Mouse (Mus musculus) megakaryocyte, embryonic 14.5 days (primary cell): ENCODE results near the gene Pex11a. TPM values are rescaled to one million over a fixed set of nuclear protein-coding genes. Genes with fewer than 3 reads are reported as not detected.
A peak's percentile ranks its signal among the peaks of the same experiment; 100 is the strongest.

Source experiments
- H3K27me3 ChIP-seq: replicated peaks from 2 replicates; pipeline ENCODE3; 2012; ENCODE audit warnings: inconsistent platforms
- H3K36me3 ChIP-seq: replicated peaks from 2 replicates; pipeline ENCODE3; 2012; ENCODE audit warnings: low read length, inconsistent platforms, mixed read lengths
- H3K4me1 ChIP-seq: 2 replicates; pipeline ENCODE4 v1.6.1; 2012; ENCODE audit warnings: inconsistent platforms
- H3K4me3 ChIP-seq: replicated peaks from 2 replicates; pipeline ENCODE3; 2012; ENCODE audit warnings: moderate library complexity, mild to moderate bottlenecking, inconsistent platforms
- H3K9me3 ChIP-seq: 2 replicates; pipeline ENCODE4 v1.6.1; 2012; ENCODE audit warnings: inconsistent platforms
- FLI1 ChIP-seq: IDR thresholded peaks from 2 replicates; pipeline ENCODE4 v1.6.1; 2012; ENCODE audit warnings: low read length, inconsistent platforms, mixed read lengths
- GATA1 ChIP-seq: IDR thresholded peaks from 3 replicates; pipeline ENCODE4 v1.6.1; 2012; ENCODE audit warnings: mixed read lengths, low read length, inconsistent platforms, borderline replicate concordance
- polyA plus RNA-seq: library from polyadenylated mRNA; stranded (reverse); fragments of >175 nt; gene quantifications from 2 replicates; pipeline ENCODE4 v1.2.3, GENCODE M21; 2012; ENCODE audit warnings: low replicate concordance; ENCODE audit not compliant: insufficient read depth

Pex11a gene
- polyA plus RNA-seq, 1 experiment: 0.81 TPM

DNA sequence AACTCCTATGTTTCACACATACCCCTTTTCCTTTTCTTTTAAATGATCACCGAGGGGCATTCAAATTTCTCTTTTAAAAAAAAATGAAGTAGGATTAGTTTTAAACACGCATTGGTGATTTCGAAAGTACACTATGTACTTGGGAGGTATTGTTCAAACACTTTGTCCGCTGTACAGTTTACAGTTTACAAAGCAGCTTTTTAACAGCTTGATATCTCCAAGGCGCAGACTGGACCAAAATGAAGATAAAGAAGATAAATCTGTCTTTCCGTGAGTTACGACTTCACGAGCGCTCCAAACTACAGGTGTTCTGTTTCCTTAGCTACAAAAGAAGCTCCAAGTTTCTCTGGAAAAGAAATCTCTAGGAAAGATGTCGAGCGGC is 663 bp downstream of the Pex11a start:
- no peaks in the 10 kb centered on the region for H3K36me3 ChIP-seq
- H3K4me1 ChIP-seq: peaks cover 24% of the 10 kb centered on the region
- no peak for TF ChIP-seq FLI1
- H3K27me3 ChIP-seq: peaks cover 23% of the 10 kb centered on the region
- H3K4me3 ChIP-seq: peak overlapping the region; percentile 92
- H3K9me3 ChIP-seq: no peaks in the 10 kb centered on the region

DNA sequence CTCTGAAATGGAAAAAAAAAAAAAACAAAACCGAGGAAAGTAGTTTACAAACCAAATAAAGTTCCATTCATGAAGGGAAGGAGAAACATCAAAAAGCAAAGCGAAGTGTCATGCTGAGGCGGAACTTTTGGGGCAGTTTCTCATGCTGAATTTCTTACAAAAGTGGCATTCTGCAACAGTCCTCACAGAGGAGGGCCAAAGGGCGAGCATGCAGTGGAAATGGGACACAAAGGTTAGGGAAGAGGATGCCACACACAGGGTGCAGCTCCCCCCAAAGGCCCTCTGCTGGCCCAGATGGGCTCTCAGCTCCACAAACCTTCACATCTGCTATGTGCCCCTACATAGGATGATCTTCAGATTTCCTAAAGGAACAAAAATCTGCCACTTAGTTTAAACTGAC is 2.7 kb downstream of the Pex11a start:
- Histone ChIP-seq H3K9me3 (no peaks in the 10 kb centered on the region), H3K4me3 (no peak overlapping the region), H3K4me1 (peaks cover 24% of the 10 kb centered on the region), H3K36me3 (no peaks in the 10 kb centered on the region), H3K27me3 (peaks cover 31% of the 10 kb centered on the region)
- no peak for TF ChIP-seq GATA1
- TF ChIP-seq FLI1: no peak

DNA sequence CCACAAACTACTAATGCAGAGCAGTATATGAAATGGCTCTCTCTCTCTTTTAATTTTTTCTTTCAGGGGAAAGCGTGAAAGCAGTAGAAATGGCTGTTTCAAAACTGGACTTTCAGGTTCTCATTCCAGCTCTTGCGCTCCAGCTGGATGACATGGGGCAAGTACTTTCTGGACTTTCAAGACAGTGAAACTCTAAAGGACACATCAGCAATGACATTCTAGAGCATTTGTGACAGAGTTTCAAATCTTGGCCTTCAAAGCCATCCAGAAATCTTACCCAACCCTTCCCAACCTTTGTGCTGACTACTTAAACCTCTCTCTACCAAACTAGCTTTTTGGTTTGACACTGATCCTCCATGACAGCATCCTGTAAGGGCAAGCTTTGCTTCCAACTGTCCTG is 4.0 kb downstream of the Pex11a start:
- TF ChIP-seq FLI1 (no peak), GATA1 (no peak)
- H3K4me1 ChIP-seq: peaks cover 18% of the 10 kb centered on the region
- no peaks in the 10 kb centered on the region for H3K36me3 ChIP-seq
- no peaks in the 10 kb centered on the region for H3K9me3 ChIP-seq
- H3K27me3 ChIP-seq: peaks cover 42% of the 10 kb centered on the region
- H3K4me3 ChIP-seq: no peak overlapping the region

DNA sequence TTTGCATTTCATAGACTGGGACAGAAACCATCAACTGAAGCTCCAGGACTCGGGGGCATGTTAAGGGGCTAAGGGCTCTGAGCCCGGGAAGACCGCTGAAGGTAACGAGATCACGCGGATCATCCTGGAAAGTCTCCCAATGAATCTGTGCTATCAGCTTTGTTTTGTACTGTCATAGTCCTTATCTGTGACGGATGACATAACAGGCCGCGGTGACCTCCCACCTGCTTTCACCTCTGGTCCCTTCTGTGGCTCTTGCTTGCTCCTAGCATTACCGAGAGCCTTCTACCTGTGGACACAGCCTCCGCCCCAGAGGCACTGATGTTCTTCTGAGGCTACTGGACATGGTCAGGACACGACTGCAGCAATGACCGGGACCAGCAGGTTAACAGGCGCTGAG is 6.4 kb downstream of the Pex11a start:
- H3K36me3 ChIP-seq: no peaks in the 10 kb centered on the region
- H3K4me3 ChIP-seq: no peak overlapping the region
- H3K4me1 ChIP-seq: peaks cover 3% of the 10 kb centered on the region; the same call in 1 of the 2 replicates
- peaks cover 51% of the 10 kb centered on the region for H3K27me3 ChIP-seq
- H3K9me3 ChIP-seq: no peaks in the 10 kb centered on the region
- TF ChIP-seq FLI1: no peak

DNA sequence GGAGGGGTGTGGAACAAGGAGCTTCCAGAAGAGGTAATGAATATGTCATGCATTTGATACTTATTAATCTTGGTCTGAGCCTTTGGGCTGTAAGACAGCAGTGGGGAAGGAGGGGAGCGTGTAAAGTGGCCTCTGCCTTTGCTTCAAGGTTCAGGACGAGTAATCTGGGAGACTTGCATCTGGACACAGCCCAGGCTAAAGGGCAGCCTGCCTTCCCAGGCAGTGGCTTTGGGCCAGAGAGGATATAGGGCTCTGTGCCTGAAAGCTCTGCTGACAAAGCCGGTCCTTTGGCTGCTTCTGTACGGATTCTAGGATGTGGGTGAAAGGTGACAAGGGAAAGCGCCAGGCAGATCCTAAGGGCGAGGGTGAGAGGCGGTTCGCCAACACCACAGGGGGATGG is 8.4 kb downstream of the Pex11a start:
- H3K36me3 ChIP-seq: no peaks in the 10 kb centered on the region
- no peaks in the 10 kb centered on the region for H3K9me3 ChIP-seq
- TF ChIP-seq GATA1: no peak
- TF ChIP-seq FLI1: no peak
- H3K27me3 ChIP-seq: peaks cover 61% of the 10 kb centered on the region
- no peak overlapping the region for H3K4me3 ChIP-seq
- peaks cover 2% of the 10 kb centered on the region for H3K4me1 ChIP-seq

DNA sequence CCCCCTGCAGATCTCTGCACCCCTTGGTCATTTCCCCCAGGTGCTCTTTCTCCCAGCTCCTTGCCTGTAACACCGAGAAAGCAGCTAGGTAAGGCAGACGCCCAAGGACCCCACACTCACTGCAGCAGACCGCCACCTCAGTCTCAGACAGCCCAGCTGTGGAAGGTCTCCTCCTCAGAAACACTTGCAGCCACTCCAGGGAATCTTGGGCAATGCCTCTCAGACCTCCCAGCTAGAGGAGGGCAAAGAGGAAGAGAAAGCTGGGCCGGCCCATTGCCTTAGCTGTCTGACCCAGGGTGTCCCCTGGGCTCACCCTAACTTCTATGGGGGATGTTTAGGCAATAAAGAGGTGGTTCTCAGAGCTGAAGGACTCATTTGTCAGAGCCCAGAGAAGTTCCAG is 10.3 kb downstream of the Pex11a start, which contains the start of gene Plin1:
Gene Plin1, minus strand, starts transcription at position 282 of the 400 bp plus-strand sequence.
- no peak for TF ChIP-seq FLI1
- TF ChIP-seq GATA1: no peak

DNA sequence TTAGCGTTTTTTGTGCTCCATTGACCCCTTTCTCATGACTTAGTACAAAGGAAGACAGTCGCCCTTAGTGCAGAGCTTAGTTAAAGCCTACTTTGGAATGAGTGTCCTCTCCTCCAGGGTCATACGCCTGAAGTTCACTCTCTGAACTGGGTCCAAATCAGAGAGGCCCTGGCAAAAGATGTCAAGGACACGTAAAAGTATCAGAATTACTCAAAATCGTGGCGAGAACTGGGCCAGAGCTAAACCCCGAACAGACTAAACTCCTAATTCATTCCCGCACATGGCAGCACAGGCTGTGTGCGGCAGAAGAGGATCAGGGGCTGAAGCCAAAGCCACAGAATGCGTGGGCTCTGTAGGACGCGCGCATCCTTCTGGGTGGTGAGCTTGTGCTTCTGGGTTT is 11.5 kb downstream of the Pex11a start:
- H3K36me3 ChIP-seq: no peaks in the 10 kb centered on the region
- H3K4me3 ChIP-seq: no peak overlapping the region
- H3K9me3 ChIP-seq: no peaks in the 10 kb centered on the region
- H3K4me1 ChIP-seq: peaks cover 23% of the 10 kb centered on the region
- H3K27me3 ChIP-seq: peaks cover 49% of the 10 kb centered on the region
- no peak for TF ChIP-seq GATA1
- TF ChIP-seq FLI1: no peak

More for the DNA sequence above, 10.3 kb downstream of the Pex11a start, which contains the start of gene Plin1:
- Histone ChIP-seq H3K4me1 (peaks cover 18% of the 10 kb centered on the region), H3K9me3 (no peaks in the 10 kb centered on the region), H3K4me3 (no peak within 1 kb of the TSS), H3K36me3 (no peaks in the 10 kb centered on the region), H3K27me3 (peaks cover 55% of the 10 kb centered on the region)

DNA sequence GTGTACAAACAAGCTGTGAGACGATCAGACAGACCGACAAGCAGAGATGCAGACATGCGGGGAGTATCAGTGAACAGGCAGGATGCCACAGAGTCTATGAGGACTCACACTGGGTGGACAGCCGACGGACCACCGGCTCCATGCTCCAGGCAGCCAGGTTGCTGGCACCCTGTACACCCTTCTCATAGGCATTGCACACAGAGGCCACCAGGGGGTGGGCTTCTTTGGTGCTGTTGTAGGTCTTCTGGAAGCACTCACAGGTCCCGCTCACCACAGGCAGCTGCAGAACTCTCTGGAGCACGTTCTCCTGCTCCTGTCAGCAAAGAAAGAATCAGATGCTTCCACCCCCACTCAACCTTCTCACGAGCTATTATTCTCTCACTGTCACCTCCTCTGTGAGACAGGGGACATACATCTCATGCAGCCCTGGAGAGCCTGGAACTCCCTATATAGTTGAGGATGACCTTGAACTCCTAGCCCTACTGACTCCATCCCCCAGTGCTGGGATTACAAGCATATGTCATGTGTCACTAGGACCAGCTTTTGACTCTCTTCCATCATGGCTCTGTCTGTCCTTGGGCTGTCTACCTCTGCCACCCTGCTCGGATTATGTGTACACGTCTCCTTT is 13.1 kb downstream of the Pex11a start:
- Histone ChIP-seq H3K36me3 (no peaks in the 10 kb centered on the region), H3K4me3 (peak overlapping the region; percentile 64), H3K27me3 (peaks cover 52% of the 10 kb centered on the region), H3K9me3 (no peaks in the 10 kb centered on the region), H3K4me1 (peaks cover 23% of the 10 kb centered on the region)
- no peak for TF ChIP-seq FLI1
- no peak for TF ChIP-seq GATA1

DNA sequence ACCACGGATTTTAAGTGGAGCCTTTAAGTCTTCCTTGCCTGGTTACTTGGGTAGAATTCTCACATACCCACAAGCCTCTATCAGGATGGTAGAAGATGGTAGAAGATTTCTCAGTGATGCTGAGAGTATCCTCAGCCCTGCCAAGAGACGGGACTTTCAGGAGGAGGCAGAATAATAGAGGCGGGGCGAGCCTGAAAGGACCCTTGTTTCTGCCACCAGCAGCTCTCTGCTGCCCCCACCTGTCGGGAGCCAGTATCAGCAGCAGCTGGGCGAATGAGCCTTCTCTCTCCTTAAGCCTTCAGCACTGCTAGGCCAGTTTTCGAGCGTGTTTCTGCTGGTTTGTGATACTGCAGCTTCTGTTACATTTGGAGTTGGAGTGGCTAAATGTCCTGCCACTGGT is 13.8 kb downstream of the Pex11a start:
- H3K9me3 ChIP-seq: no peaks in the 10 kb centered on the region
- peaks cover 48% of the 10 kb centered on the region for H3K27me3 ChIP-seq
- H3K4me1 ChIP-seq: peaks cover 23% of the 10 kb centered on the region
- no peaks in the 10 kb centered on the region for H3K36me3 ChIP-seq
- H3K4me3 ChIP-seq: no peak overlapping the region
- TF ChIP-seq GATA1: no peak
- TF ChIP-seq FLI1: no peak

DNA sequence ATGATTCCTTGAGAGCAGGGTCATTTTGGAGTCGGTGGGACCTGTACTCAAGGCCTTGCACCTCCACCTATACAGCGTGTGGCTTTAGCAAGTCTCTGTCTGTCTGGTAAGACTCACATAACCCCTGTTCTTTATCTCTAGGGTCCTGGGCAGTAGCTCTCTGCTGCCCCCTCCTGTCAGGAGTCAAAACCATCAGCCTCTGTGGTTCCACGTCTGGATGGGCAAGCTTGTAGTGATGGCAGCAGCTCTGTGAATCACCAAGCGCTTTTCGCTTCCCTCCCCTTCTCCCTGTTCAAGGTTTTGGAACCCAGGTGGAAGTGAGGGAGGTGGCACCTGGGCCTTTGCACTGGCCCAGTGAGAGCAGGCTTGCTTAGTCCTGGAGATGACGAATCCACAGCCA is 14.7 kb downstream of the Pex11a start:
- TF ChIP-seq FLI1 (no peak), GATA1 (no peak)
- Histone ChIP-seq H3K4me3 (peak overlapping the region; percentile 33), H3K27me3 (peaks cover 48% of the 10 kb centered on the region), H3K36me3 (no peaks in the 10 kb centered on the region), H3K9me3 (no peaks in the 10 kb centered on the region), H3K4me1 (peaks cover 23% of the 10 kb centered on the region)

DNA sequence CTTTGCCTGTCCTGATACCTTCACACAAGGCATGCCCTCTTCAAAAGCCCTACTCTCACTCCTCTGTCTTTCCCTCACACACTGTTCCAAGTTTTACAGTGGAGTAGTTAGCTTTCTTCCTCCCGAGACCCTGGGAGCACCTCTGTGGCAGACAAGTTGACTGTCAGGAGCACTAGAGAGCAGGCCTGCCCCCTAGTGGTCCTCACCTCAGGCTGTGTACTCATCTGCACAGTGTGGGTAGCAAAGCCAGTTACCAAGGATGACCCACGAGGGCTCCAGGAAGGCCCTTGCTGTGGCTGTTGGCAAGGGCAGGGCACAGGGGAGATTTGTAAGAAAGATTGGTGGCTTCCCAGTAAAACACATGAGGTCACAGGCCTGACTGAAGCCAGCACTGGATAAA is 15.8 kb downstream of the Pex11a start:
- Histone ChIP-seq H3K27me3 (peaks cover 54% of the 10 kb centered on the region), H3K9me3 (no peaks in the 10 kb centered on the region), H3K4me1 (peaks cover 30% of the 10 kb centered on the region), H3K4me3 (no peak overlapping the region), H3K36me3 (no peaks in the 10 kb centered on the region)
- no peak for TF ChIP-seq FLI1
- TF ChIP-seq GATA1: no peak
